Mouse (Mus musculus) T-helper 1 cell (primary cell): ENCODE measurements around the gene Gm40193.
"Not testable (repeated sequence)": the region's sequence is repeated elsewhere in the genome, so short reads cannot be mapped to it uniquely, and the experiment has no call there.

Experiments used
- in situ Hi-C: fragments of 300-600 bp; cut with MboI, MseI; formaldehyde crosslinking; loops from one replicate; pipeline ENCODE4 v1.15.1; 2025; ENCODE audit warnings: high pct_unique_total_duplicates

Gm40193 gene

GRCm38 (mm10) chr11:70532839-70533238, at the start of gene Gm40193:
Gene Gm40193 (minus strand): TSS chr11:70532939.
- in situ Hi-C loops, result no loop called here

GRCm38 (mm10) chr11:70582196-70582595, 49.5 kb upstream of the Gm40193 start:
- in situ Hi-C loops, result no loop called here

- in situ Hi-C loops, result no loop called here
These were observed 48.2 kb upstream of the Gm40193 start for GRCm38 (mm10) chr11:70580921-70581320.

GRCm38 (mm10) chr11:70580358-70580720, 47.6 kb upstream of the Gm40193 start:
- in situ Hi-C loops, result no loop called here

- in situ Hi-C loops, result no loop called here
These were observed 47.1 kb upstream of the Gm40193 start for GRCm38 (mm10) chr11:70579710-70580357.

- in situ Hi-C loops, result no loop called here
These were observed 46.2 kb upstream of the Gm40193 start for GRCm38 (mm10) chr11:70578962-70579361.

- in situ Hi-C loops, result no loop called here
These were observed 44.5 kb upstream of the Gm40193 start for GRCm38 (mm10) chr11:70577201-70577600.

GRCm38 (mm10) chr11:70573872-70574271, 41.1 kb upstream of the Gm40193 start:
- in situ Hi-C loops, result no loop called here

- in situ Hi-C loops, result no loop called here
These were observed 39.7 kb upstream of the Gm40193 start for GRCm38 (mm10) chr11:70572348-70572902.

GRCm38 (mm10) chr11:70571641-70572040, 38.9 kb upstream of the Gm40193 start:
- in situ Hi-C loops, result no loop called here

GRCm38 (mm10) chr11:70570614-70571013, 37.9 kb upstream of the Gm40193 start:
- in situ Hi-C loops, result not testable (repeated sequence)

GRCm38 (mm10) chr11:70566586-70566985, 33.8 kb upstream of the Gm40193 start:
- in situ Hi-C loops, result no loop called here

GRCm38 (mm10) chr11:70564276-70564873, 31.6 kb upstream of the Gm40193 start:
- in situ Hi-C loops, result no loop called here

GRCm38 (mm10) chr11:70563470-70564275, 30.9 kb upstream of the Gm40193 start:
- in situ Hi-C loops, result no loop called here

- in situ Hi-C loops, result no loop called here
These were observed 30.3 kb upstream of the Gm40193 start for GRCm38 (mm10) chr11:70562995-70563469.

- in situ Hi-C loops, result no loop called here
These were observed 29.7 kb upstream of the Gm40193 start, which contains the start of gene Mink1 for GRCm38 (mm10) chr11:70562287-70562994. Gene Mink1 (plus strand): TSS chr11:70562881.

- in situ Hi-C loops, result no loop called here
These were observed 29.2 kb upstream of the Gm40193 start for GRCm38 (mm10) chr11:70561937-70562286.

- in situ Hi-C loops, result no loop called here
These were observed 24.8 kb upstream of the Gm40193 start for GRCm38 (mm10) chr11:70557545-70557944.

GRCm38 (mm10) chr11:70553940-70554339, 21.2 kb upstream of the Gm40193 start:
- in situ Hi-C loops, result no loop called here

GRCm38 (mm10) chr11:70551526-70551925, 18.8 kb upstream of the Gm40193 start:
- in situ Hi-C loops, result no loop called here

- in situ Hi-C loops, result loop anchor here (5.0 kb wide), 1 partner anchor 58 kb away; no protein-coding TSS in a partner anchor
These were observed 11.8 kb upstream of the Gm40193 start for GRCm38 (mm10) chr11:70544496-70544895.
